In the genomic region with DNA sequence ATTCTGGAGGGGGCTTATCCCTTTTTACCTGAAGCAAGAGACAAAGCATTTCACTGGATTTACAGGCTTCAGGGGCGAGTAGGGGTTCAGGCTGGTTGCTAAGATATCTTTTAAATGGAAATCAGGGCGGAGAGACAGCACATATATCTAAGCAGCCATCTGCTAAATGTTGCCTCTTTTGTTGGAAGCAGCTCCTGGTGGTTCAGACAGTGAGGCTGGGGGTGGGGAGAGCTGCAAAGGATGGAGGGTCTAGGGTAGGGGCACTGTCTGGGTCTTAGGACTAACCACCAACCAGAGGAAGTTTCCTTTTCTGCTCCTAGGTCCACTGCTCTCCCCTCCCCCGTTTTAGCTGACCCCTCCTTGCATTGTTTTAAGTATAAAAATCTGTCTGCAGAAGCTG, we compare ENCODE assay signal across 16 mouse cellular contexts.
DNase-seq lines count a peak whose midpoint lies in the region; ATAC-seq and TF ChIP-seq lines count a peak whose summit lies in the region.
"Had no signal": no experiment of that assay in that cellular context is flagged by ENCODE, and none has a peak within 500 bp of the region (broad histone marks: within the 10 kb centered on the region; RNA-seq: fewer than 3 reads in every experiment).

No protein-coding gene starts in this region.

- WGBS in midbrain, embryonic 14.5 days = 33% methylated on average over 3 of the region's 3 CpGs
- 43% methylated on average over 3 of the region's 3 CpGs for WGBS in heart, adult 2 months

- H3K79me2 ChIP-seq in heart, adult 2 months (replicated peaks; ENCODE audit: control insufficient read depth, insufficient read depth, low read length) = no peaks in the 10 kb centered on the region

- peak overlapping the region; percentile 42 for H3K27ac ChIP-seq in cortical plate, adult 2 months (ENCODE audit: insufficient read depth, low read length)
- peak overlapping the region; percentile 1; the same call in 1 of the 2 replicates for H3K27ac ChIP-seq in midbrain, embryonic 14.5 days (replicated peaks; ENCODE audit: low read depth, low read length)
- no peak overlapping the region for H3K27ac ChIP-seq in gastrocnemius, adult 2 months
- H3K27ac ChIP-seq in heart, adult 2 months = no peak overlapping the region
- H3K27ac ChIP-seq: embryonic facial prominence, embryonic 12.5 days; heart, embryonic 15.5 days; lung, embryonic 15.5 days had no signal

- ATAC-seq in midbrain, embryonic 14.5 days (ENCODE audit: low FRiP score, low TSS enrichment) = no peak
- ATAC-seq: inflammation-experienced regulatory T-cells, adult 6 months had no signal

- intact Hi-C loops in gastrocnemius, adult 2 months (cut with DNase I) = no loop called here
- intact Hi-C loops in heart, adult 2 months (cut with DNase I) = no loop called here

- H3K4me2 ChIP-seq in midbrain, embryonic 14.5 days (ENCODE audit: low read length) = no peak overlapping the region
- H3K4me2 ChIP-seq: embryonic facial prominence, embryonic 12.5 days; heart, embryonic 15.5 days; lung, embryonic 15.5 days had no signal

- H3K9ac ChIP-seq in midbrain, embryonic 14.5 days (replicated peaks; ENCODE audit: low read length) = no peak overlapping the region
- no peak overlapping the region for H3K9ac ChIP-seq in heart, adult 2 months (ENCODE audit: low read depth, low read length)
- H3K9ac ChIP-seq: embryonic facial prominence, embryonic 12.5 days; heart, embryonic 15.5 days; lung, embryonic 15.5 days had no signal

- TF ChIP-seq EP300 in heart, adult 2 months (IDR thresholded peaks at IDR 0.05; ENCODE audit: insufficient read depth, low read depth, low read length) = no peak

- H3K27me3 ChIP-seq in midbrain, embryonic 14.5 days (ENCODE audit: control insufficient read depth, insufficient read depth, low read length) = no peaks in the 10 kb centered on the region
- H3K27me3 ChIP-seq in heart, adult 2 months (ENCODE audit: control insufficient read depth, insufficient read depth, low read length) = no peaks in the 10 kb centered on the region
- H3K27me3 ChIP-seq: embryonic facial prominence, embryonic 12.5 days; lung, embryonic 15.5 days had no signal

- H3K4me1 ChIP-seq in cortical plate, adult 2 months (ENCODE audit: control insufficient read depth, insufficient read depth, low read length) = peaks cover 15% of the 10 kb centered on the region
- H3K4me1 ChIP-seq in midbrain, embryonic 14.5 days (ENCODE audit: control insufficient read depth, insufficient read depth, low read length) = 0 out of 2 replicates have a peak, but pooled peaks cover 7% of the 10 kb centered on the region
- no peaks in the 10 kb centered on the region for H3K4me1 ChIP-seq in heart, adult 2 months (ENCODE audit: control insufficient read depth, insufficient read depth, low read length)
- H3K4me1 ChIP-seq: embryonic facial prominence, embryonic 12.5 days; heart, embryonic 15.5 days; lung, embryonic 15.5 days had no signal

- no peaks in the 10 kb centered on the region for H3K36me3 ChIP-seq in midbrain, embryonic 14.5 days (ENCODE audit: control insufficient read depth, insufficient read depth, low read length)
- H3K36me3 ChIP-seq in heart, adult 2 months (ENCODE audit: control insufficient read depth, insufficient read depth, low read length) = no peaks in the 10 kb centered on the region
- H3K36me3 ChIP-seq: embryonic facial prominence, embryonic 12.5 days; heart, embryonic 15.5 days; lung, embryonic 15.5 days had no signal

- no peak overlapping the region for H3K4me3 ChIP-seq in cortical plate, adult 2 months (ENCODE audit: insufficient read depth, low read length)
- no peak overlapping the region for H3K4me3 ChIP-seq in midbrain, embryonic 14.5 days (replicated peaks; ENCODE audit: low read depth, low read length)
- H3K4me3 ChIP-seq in gastrocnemius, adult 2 months = no peak overlapping the region
- no peak overlapping the region for H3K4me3 ChIP-seq in heart, adult 2 months
- H3K4me3 ChIP-seq: embryonic facial prominence, embryonic 12.5 days; heart, embryonic 15.5 days; lung, embryonic 15.5 days had no signal

- peak; percentile 17 for DNase-seq in embryo, embryonic 11 days
- no peak for DNase-seq in embryo, embryonic 9.5 days (ENCODE audit: extremely low spot score)
- DNase-seq in layer of hippocampus, adult 9-11 months = peak; percentile 45
- no peak for DNase-seq in layer of hippocampus, adult 9-10 months (ENCODE audit: low spot score)
- no peak for DNase-seq in midbrain, embryonic 14.5 days
- no peak for DNase-seq in gastrocnemius, adult 2 months
- no peak for DNase-seq in heart, adult 2 months
- DNase-seq: adrenal gland, adult 8-10 months; cerebellum, adult 9-10 months; kidney, postnatal 14 days; thymus, adult 18-20 months had no signal

- no peak for TF ChIP-seq CTCF in cortical plate, adult 2 months (IDR thresholded peaks at IDR 0.05; ENCODE audit: extremely low read depth, insufficient read depth, low read length)
- TF ChIP-seq CTCF in gastrocnemius, adult 2 months (IDR thresholded peaks at IDR 0.05) = no peak
- no peak for TF ChIP-seq CTCF in heart, adult 2 months (IDR thresholded peaks at IDR 0.05)

- no peaks in the 10 kb centered on the region for H3K9me3 ChIP-seq in midbrain, embryonic 14.5 days (ENCODE audit: control insufficient read depth, low read length)
- H3K9me3 ChIP-seq: embryonic facial prominence, embryonic 12.5 days; heart, embryonic 15.5 days; lung, embryonic 15.5 days had no signal

- no peak for TF ChIP-seq POLR2A in cortical plate, adult 2 months (IDR thresholded peaks at IDR 0.05; ENCODE audit: extremely low read depth, insufficient read depth, low read length)
- no peak for TF ChIP-seq POLR2A in heart, adult 2 months (IDR thresholded peaks at IDR 0.05; ENCODE audit: insufficient read depth, low read depth, low read length)

Comparison
In these comparisons a context has a peak if more than half of its experiments do, and no peak if none do; other contexts are left out.
1. DNase-seq: peak in embryo, embryonic 11 days (single experiment) and layer of hippocampus, adult 9-11 months (single experiment); none in embryo, embryonic 9.5 days (single experiment), layer of hippocampus, adult 9-10 months (single experiment), midbrain, embryonic 14.5 days (single experiment), gastrocnemius, adult 2 months (single experiment) and heart, adult 2 months (0 of 2).
2. H3K27ac ChIP-seq: peak in cortical plate, adult 2 months (single experiment) and midbrain, embryonic 14.5 days (single experiment); none in gastrocnemius, adult 2 months (single experiment) and heart, adult 2 months (single experiment).